Mouse (Mus musculus) heart, adult 2 months (tissue): Measurements from ENCODE around the gene Ctrl. TPM values are rescaled to one million over a fixed set of nuclear protein-coding genes. Genes with fewer than 3 reads are reported as not detected.

ENCODE experiments used
- DNase-seq, 2 experiments: peaks; one replicate each; pipeline ENCODE4 v3.0.0; 2021
- H3K27ac ChIP-seq: fragments of 200-600 bp; 2 replicates; pipeline ENCODE4 v1.8.1; 2022
- H3K27me3 ChIP-seq: fragments of 200-500 bp; 2 replicates; pipeline ENCODE4 v1.6.1; 2012; ENCODE audit warnings: mild to moderate bottlenecking, low read length, inconsistent platforms, mixed read lengths; ENCODE audit not compliant: control insufficient read depth, insufficient read depth
- H3K36me3 ChIP-seq: fragments of 200-500 bp; 2 replicates; pipeline ENCODE4 v1.6.1; 2012; ENCODE audit warnings: low read length, inconsistent platforms; ENCODE audit not compliant: control insufficient read depth, insufficient read depth
- H3K4me1 ChIP-seq: fragments of 200-500 bp; 2 replicates; pipeline ENCODE4 v1.6.1; 2011; ENCODE audit warnings: low read length; ENCODE audit not compliant: control insufficient read depth, insufficient read depth
- H3K4me3 ChIP-seq: fragments of 200-600 bp; 2 replicates; pipeline ENCODE4 v1.8.1; 2022
- H3K79me2 ChIP-seq: fragments of 200-500 bp; replicated peaks from 2 replicates; pipeline ENCODE4 v1.6.1; 2012; ENCODE audit warnings: mild to moderate bottlenecking, inconsistent platforms, low read length, moderate library complexity, mixed read lengths; ENCODE audit not compliant: control insufficient read depth, insufficient read depth
- H3K9ac ChIP-seq: fragments of 200-500 bp; 2 replicates; pipeline ENCODE4 v1.6.1; 2012; ENCODE audit warnings: low read depth, mild to moderate bottlenecking, control low read depth, inconsistent platforms, low read length, mixed read lengths
- CTCF ChIP-seq: fragments of 200-600 bp; IDR thresholded peaks from 2 replicates; pipeline ENCODE4 v1.8.1; 2022; ENCODE audit warnings: antibody characterized with exemption, mild to moderate bottlenecking, moderate library complexity
- EP300 ChIP-seq: fragments of 200-500 bp; IDR thresholded peaks from 2 replicates; pipeline ENCODE4 v1.6.1; 2011; ENCODE audit warnings: low read depth, low read length, control low read depth; ENCODE audit not compliant: insufficient read depth
- POLR2A ChIP-seq: fragments of 200-500 bp; IDR thresholded peaks from 2 replicates; pipeline ENCODE4 v1.6.1; 2011; ENCODE audit warnings: mild to moderate bottlenecking, low read depth, low read length, control low read depth; ENCODE audit not compliant: insufficient read depth
- WGBS: fragments of 180-500 bp; shearing (Covaris S2); methylation state at CpG from one replicate; pipeline ENCODE4 v1.1.7; 2018; 5-methylcytosine and 5-hydroxymethylcytosine counted together
- intact Hi-C: fragments of 180-260 bp; cut with DNase I; formaldehyde crosslinking; loops from one replicate; pipeline ENCODE4 v1.15.1; 2025
- microRNA-seq, 2 experiments: library from miRNA; unstranded; fragments of <30 nt; microRNA quantifications; one replicate each; pipeline ENCODE4 v1.2.0; 2021
- polyA plus RNA-seq: library from polyadenylated mRNA; depleted of rRNA; stranded (reverse); fragments of >200 nt; gene quantifications from 2 replicates; pipeline ENCODE4 v1.2.3, GENCODE M21; 2012; rRNA removed
- total RNA-seq, 2 experiments: library from RNA; stranded (reverse); gene quantifications; 2 replicates each; pipeline ENCODE4 v1.2.3; 2021

Ctrl gene
- total and polyA plus RNA-seq, 3 experiments: 0.32 to 0.88 TPM; not detected in 1

- Histone ChIP-seq H3K79me2 (no peaks in the 10 kb centered on the region; the same call in 1 of the 2 replicates), H3K9ac (no peak overlapping the region)
- WGBS: 58% methylated on average over 9 of the region's 9 CpGs
These were observed 35.7 kb downstream of the Ctrl start for GRCm38 (mm10) chr8:105897801-105898480.

GRCm38 (mm10) chr8:105893339-105893738 lies 40.3 kb downstream of the Ctrl start, which contains the start of gene Nrn1l:
Nrn1l (plus strand) TSS chr8:105893567.
- Histone ChIP-seq H3K9ac (no peak within 1 kb of the TSS), H3K4me1 (peaks cover 2% of the 10 kb centered on the region; the same call in 1 of the 2 replicates), H3K79me2 (no peaks in the 10 kb centered on the region), H3K27me3 (no peaks in the 10 kb centered on the region), H3K27ac (no peak within 1 kb of the TSS), H3K36me3 (no peaks in the 10 kb centered on the region), H3K4me3 (no peak within 1 kb of the TSS)
- intact Hi-C loops: no loop called here
- no peak for TF ChIP-seq POLR2A
- no peak for TF ChIP-seq EP300
- no peak for TF ChIP-seq CTCF
- DNase-seq: peak; percentile 72 to 78
- 17% methylated on average over 11 of the region's 11 CpGs for WGBS

More at GRCm38 (mm10) chr8:105897801-105898480, 35.7 kb downstream of the Ctrl start:
- Histone ChIP-seq H3K27me3 (no peaks in the 10 kb centered on the region), H3K27ac (no peak overlapping the region), H3K4me1 (0 out of 2 replicates have a peak, but pooled peaks cover 1% of the 10 kb centered on the region), H3K36me3 (no peaks in the 10 kb centered on the region), H3K4me3 (no peak overlapping the region)
- DNase-seq: no peak
- no peak for TF ChIP-seq POLR2A
- no peak for TF ChIP-seq CTCF
- no peak for TF ChIP-seq EP300
- intact Hi-C loops: loop anchor here (2.0 kb wide), 1 partner anchor 37 kb away; the partner anchor contains the start of gene Nutf2

DNA sequence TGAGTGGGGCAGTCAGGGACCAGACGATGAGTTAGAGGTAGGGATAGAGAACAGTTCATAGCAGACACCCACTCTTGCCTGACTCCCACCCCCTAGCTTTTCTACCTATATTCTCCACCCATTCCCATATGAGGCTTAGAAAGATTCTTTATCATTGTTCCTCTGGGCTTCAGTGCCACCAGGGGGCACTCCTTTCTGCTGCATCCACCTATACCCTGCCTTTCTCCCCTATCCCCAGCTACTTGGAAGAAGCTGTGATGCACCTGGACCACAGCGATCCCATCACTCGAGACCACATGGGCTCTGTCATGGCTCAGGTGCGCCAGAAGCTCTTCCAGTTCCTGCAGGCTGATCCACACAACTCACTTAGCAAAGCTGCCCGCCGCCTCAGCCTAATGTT lies 41.2 kb downstream of the Ctrl start:
- no peaks in the 10 kb centered on the region for H3K36me3 ChIP-seq
- intact Hi-C loops: no loop called here
- no peak overlapping the region for H3K4me3 ChIP-seq
- peaks cover 2% of the 10 kb centered on the region; the same call in 1 of the 2 replicates for H3K4me1 ChIP-seq
- no peak for DNase-seq
- 87% methylated on average over 6 of the region's 6 CpGs for WGBS
- no peaks in the 10 kb centered on the region for H3K27me3 ChIP-seq
- TF ChIP-seq CTCF (peak; percentile 62), POLR2A (no peak), EP300 (no peak)
- no peak overlapping the region for H3K27ac ChIP-seq
- no peak overlapping the region for H3K9ac ChIP-seq
- H3K79me2 ChIP-seq: no peaks in the 10 kb centered on the region

DNA sequence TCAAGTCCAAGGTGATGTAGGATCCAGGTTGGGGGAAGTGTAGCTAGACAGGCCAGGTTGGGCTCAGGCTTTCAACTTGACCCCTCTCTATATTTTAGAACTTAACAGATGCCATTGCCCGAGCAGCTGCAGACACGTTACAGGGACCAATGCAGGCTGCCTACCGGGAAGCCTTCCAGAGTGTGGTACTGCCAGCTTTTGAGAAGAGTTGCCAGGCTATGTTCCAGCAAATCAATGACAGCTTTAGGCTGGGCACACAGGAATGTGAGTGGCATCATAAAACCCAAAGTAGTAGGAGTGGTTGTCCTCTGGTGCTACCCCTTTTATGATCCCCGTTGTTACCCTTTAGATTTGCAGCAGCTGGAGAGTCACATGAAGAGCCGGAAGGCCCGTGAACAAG lies 42.8 kb downstream of the Ctrl start:
- H3K27me3 ChIP-seq: no peaks in the 10 kb centered on the region
- no peaks in the 10 kb centered on the region for H3K36me3 ChIP-seq
- WGBS: 66% methylated on average over 6 of the region's 6 CpGs
- H3K4me1 ChIP-seq: peaks cover 2% of the 10 kb centered on the region; the same call in 1 of the 2 replicates
- no peak overlapping the region for H3K4me3 ChIP-seq
- peak; percentile 51 to 68 for DNase-seq
- no peak for TF ChIP-seq POLR2A
- intact Hi-C loops: no loop called here
- H3K79me2 ChIP-seq: no peaks in the 10 kb centered on the region
- H3K9ac ChIP-seq: no peak overlapping the region
- peak overlapping the region; percentile 34; the same call in 1 of the 2 replicates for H3K27ac ChIP-seq

GRCm38 (mm10) chr8:105889756-105890465 lies 43.8 kb downstream of the Ctrl start:
- Histone ChIP-seq H3K27ac (no peak overlapping the region), H3K4me3 (no peak overlapping the region), H3K4me1 (peaks cover 2% of the 10 kb centered on the region; the same call in 1 of the 2 replicates), H3K79me2 (no peaks in the 10 kb centered on the region), H3K9ac (no peak overlapping the region), H3K36me3 (no peaks in the 10 kb centered on the region), H3K27me3 (no peaks in the 10 kb centered on the region)
- intact Hi-C loops: no loop called here
- no peak for TF ChIP-seq EP300
- TF ChIP-seq POLR2A: no peak
- no peak for TF ChIP-seq CTCF
- DNase-seq: no peak
- WGBS: 94% methylated on average over 12 of the region's 12 CpGs

Small RNA genes within 50 kb of the gene (microRNA-seq; reads per million reads assigned to microRNA genes)
- 0 to 0.56 reads per million in 2 experiments for gene Mir7074

Other genes with a start within 250 kb of the Ctrl start
- gene Carmil2, start 247.6 kb downstream of the Ctrl start, total RNA-seq: under 1 TPM; 0.16 to 0.25 TPM
- gene Carmil2, start 247.6 kb downstream of the Ctrl start, polyA plus RNA-seq: 0.29 and 1.4 TPM in 2 replicates
- gene Acd, start 232.8 kb downstream of the Ctrl start, total RNA-seq: 10 to 100 TPM in 1 of 2 experiments, 1 to 10 TPM in 1; 10.0 to 11.1 TPM
- 19.7 and 22.3 TPM in 2 replicates for gene Acd, start 232.8 kb downstream of the Ctrl start, polyA plus RNA-seq
- 1 to 10 TPM; 5.5 to 6.8 TPM for gene Pard6a, start 232.7 kb downstream of the Ctrl start, total RNA-seq
- gene Pard6a, start 232.7 kb downstream of the Ctrl start, polyA plus RNA-seq: 12.0 and 18.6 TPM in 2 replicates
- not detected for gene 4933405L10Rik, start 226.2 kb downstream of the Ctrl start, total RNA-seq
- gene 4933405L10Rik, start 226.2 kb downstream of the Ctrl start, polyA plus RNA-seq: not detected in 2 replicates
- gene Enkd1, start 225.7 kb downstream of the Ctrl start, total RNA-seq: 1 to 10 TPM; 1.4 to 1.9 TPM
- gene Enkd1, start 225.7 kb downstream of the Ctrl start, polyA plus RNA-seq: 2.0 and 2.2 TPM in 2 replicates
- 1 to 10 TPM; 3.7 TPM for gene Gfod2, start 175.2 kb downstream of the Ctrl start, total RNA-seq
- 2.3 and 3.0 TPM in 2 replicates for gene Gfod2, start 175.2 kb downstream of the Ctrl start, polyA plus RNA-seq
- gene Ranbp10, start 106.5 kb downstream of the Ctrl start, total RNA-seq: 10 to 100 TPM; 18.0 to 18.5 TPM
- 20.0 and 22.3 TPM in 2 replicates for gene Ranbp10, start 106.5 kb downstream of the Ctrl start, polyA plus RNA-seq
- not detected for gene Tsnaxip1, start 106.1 kb downstream of the Ctrl start, total RNA-seq
- 0.20 TPM in 1 of 2 replicates, not detected in the other for gene Tsnaxip1, start 106.1 kb downstream of the Ctrl start, polyA plus RNA-seq
- 1 to 10 TPM; 2.3 to 2.7 TPM for gene Cenpt, start 80.6 kb downstream of the Ctrl start, total RNA-seq
- 6.0 and 6.4 TPM in 2 replicates for gene Cenpt, start 80.6 kb downstream of the Ctrl start, polyA plus RNA-seq
- gene Thap11, start 78.7 kb downstream of the Ctrl start, total RNA-seq: 10 to 100 TPM; 26.8 to 30.1 TPM
- gene Thap11, start 78.7 kb downstream of the Ctrl start, polyA plus RNA-seq: 33.0 and 42.2 TPM in 2 replicates
- gene Nutf2, start 73.3 kb downstream of the Ctrl start, total RNA-seq: 10 to 100 TPM; 35.5 to 39.8 TPM
- 56.1 and 67.7 TPM in 2 replicates for gene Nutf2, start 73.3 kb downstream of the Ctrl start, polyA plus RNA-seq
- 10 to 100 TPM; 23.2 to 25.4 TPM for gene Edc4, start 53.0 kb downstream of the Ctrl start, total RNA-seq
- gene Edc4, start 53.0 kb downstream of the Ctrl start, polyA plus RNA-seq: 42.4 and 47.6 TPM in 2 replicates
- gene Nrn1l, start 40.3 kb downstream of the Ctrl start, total RNA-seq: under 1 TPM; 0.41 to 0.57 TPM
- 1.0 and 1.6 TPM in 2 replicates for gene Nrn1l, start 40.3 kb downstream of the Ctrl start, polyA plus RNA-seq
- gene Pskh1, start 33.4 kb downstream of the Ctrl start, total RNA-seq: 10 to 100 TPM; 16.5 to 20.8 TPM
- 28.7 and 39.7 TPM in 2 replicates for gene Pskh1, start 33.4 kb downstream of the Ctrl start, polyA plus RNA-seq
- gene Psmb10, start 4.6 kb upstream of the Ctrl start, total RNA-seq: 10 to 100 TPM; 58.1 to 68.1 TPM
- gene Psmb10, start 4.6 kb upstream of the Ctrl start, polyA plus RNA-seq: 95.9 and 96.5 TPM in 2 replicates
- gene Lcat, start 9.5 kb upstream of the Ctrl start, total RNA-seq: under 1 TPM; 0.70 to 0.84 TPM
- gene Lcat, start 9.5 kb upstream of the Ctrl start, polyA plus RNA-seq: 3.9 and 4.1 TPM in 2 replicates
- gene Slc12a4, start 32.2 kb upstream of the Ctrl start, total RNA-seq: 10 to 100 TPM; 35.0 to 38.1 TPM
- 54.6 and 73.4 TPM in 2 replicates for gene Slc12a4, start 32.2 kb upstream of the Ctrl start, polyA plus RNA-seq
- not detected for gene Dpep3, start 45.6 kb upstream of the Ctrl start, total RNA-seq
- 0.23 and 0.26 TPM in 2 replicates for gene Dpep3, start 45.6 kb upstream of the Ctrl start, polyA plus RNA-seq
- 1 to 10 TPM; 9.1 to 9.4 TPM for gene Dus2, start 57.5 kb upstream of the Ctrl start, total RNA-seq
- gene Dus2, start 57.5 kb upstream of the Ctrl start, polyA plus RNA-seq: 7.8 and 11.9 TPM in 2 replicates
- not detected for gene Dpep2nb, start 72.1 kb upstream of the Ctrl start, total RNA-seq
- gene Dpep2nb, start 72.1 kb upstream of the Ctrl start, polyA plus RNA-seq: not detected in 2 replicates
- 10 to 100 TPM in 1 of 2 experiments, 1 to 10 TPM in 1; 9.2 to 10.0 TPM for gene Ddx28, start 78.0 kb upstream of the Ctrl start, total RNA-seq
- gene Ddx28, start 78.0 kb upstream of the Ctrl start, polyA plus RNA-seq: 5.7 and 6.3 TPM in 2 replicates
- gene Nfatc3, start 125.0 kb upstream of the Ctrl start, total RNA-seq: 10 to 100 TPM; 18.9 to 19.2 TPM
- gene Nfatc3, start 125.0 kb upstream of the Ctrl start, polyA plus RNA-seq: 12.2 and 21.8 TPM in 2 replicates
- gene Esrp2, start 203.1 kb upstream of the Ctrl start, total RNA-seq: under 1 TPM; 0.31 to 0.52 TPM
- gene Esrp2, start 203.1 kb upstream of the Ctrl start, polyA plus RNA-seq: 0.29 and 1.1 TPM in 2 replicates
- gene Pla2g15, start 216.5 kb upstream of the Ctrl start, total RNA-seq: 1 to 10 TPM; 6.5 to 8.6 TPM
- gene Pla2g15, start 216.5 kb upstream of the Ctrl start, polyA plus RNA-seq: 8.0 and 8.4 TPM in 2 replicates
- 10 to 100 TPM; 10.2 to 10.8 TPM for gene Slc7a6, start 235.0 kb upstream of the Ctrl start, total RNA-seq
- 14.7 and 17.4 TPM in 2 replicates for gene Slc7a6, start 235.0 kb upstream of the Ctrl start, polyA plus RNA-seq